Mouse (Mus musculus) layer of hippocampus, postnatal 36 days (tissue): ENCODE results near the gene Gas2l1. TPM values are rescaled to one million over a fixed set of nuclear protein-coding genes. Genes with fewer than 3 reads are reported as not detected.
A peak's percentile ranks its signal among the peaks of the same experiment; 100 is the strongest.
"Not testable (repeated sequence)": the region's sequence is repeated elsewhere in the genome, so short reads cannot be mapped to it uniquely, and the experiment has no call there.

Experiments used
- DNase-seq, 2 experiments: peaks; one replicate each; pipeline ENCODE4 v3.0.0; 2022
- total RNA-seq, 2 experiments: library from RNA; stranded (reverse); gene quantifications; 2 replicates each; pipeline ENCODE4 v1.2.3; 2021

Gene Gas2l1
- total RNA-seq = 100 to 1,000 TPM in 1 of 2 experiments, 10 to 100 TPM in 1; 95.7 to 104 TPM

DNA sequence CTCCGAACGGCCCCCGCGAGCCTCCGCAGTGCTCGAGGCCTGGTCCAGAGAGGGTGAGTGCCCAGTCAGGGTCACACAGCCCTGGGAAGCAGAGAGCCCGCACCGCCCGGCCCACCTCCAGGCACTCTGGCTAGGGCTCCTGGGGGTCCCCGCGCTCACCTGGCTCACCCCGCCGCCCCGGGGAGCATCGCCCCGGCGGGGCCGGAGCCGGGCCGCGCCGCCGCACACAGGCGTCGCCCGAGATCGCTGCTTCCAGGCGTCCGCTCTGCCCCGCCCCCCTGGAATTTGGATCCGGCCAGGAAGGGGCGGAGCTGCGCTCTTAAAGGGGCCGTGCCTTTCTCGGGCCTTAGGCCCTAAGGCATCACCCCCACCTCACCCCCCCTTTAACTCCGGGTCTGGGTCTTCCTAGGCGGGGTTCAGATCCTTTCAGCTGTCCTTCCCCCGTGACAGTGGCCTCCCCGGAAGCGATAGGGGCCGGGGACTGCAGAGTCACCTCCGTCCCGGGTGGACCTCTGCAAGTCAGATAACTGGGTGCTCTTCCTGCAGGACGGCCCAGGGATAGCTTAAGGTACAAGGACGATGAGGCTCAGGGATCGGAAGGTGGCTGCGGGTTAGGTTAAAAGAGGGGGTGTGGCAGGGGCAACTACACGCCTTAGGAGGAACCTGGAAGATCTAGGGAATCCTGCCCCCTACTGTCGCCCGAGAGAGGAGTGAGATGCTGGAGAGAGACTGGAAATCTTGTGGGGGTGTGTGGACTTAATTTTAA is at the start of gene Gas2l1:
Gas2l1 (minus strand) TSS at position 272 of the 766 bp plus-strand sequence.
- peak; percentile 84 to 88 for DNase-seq

DNA sequence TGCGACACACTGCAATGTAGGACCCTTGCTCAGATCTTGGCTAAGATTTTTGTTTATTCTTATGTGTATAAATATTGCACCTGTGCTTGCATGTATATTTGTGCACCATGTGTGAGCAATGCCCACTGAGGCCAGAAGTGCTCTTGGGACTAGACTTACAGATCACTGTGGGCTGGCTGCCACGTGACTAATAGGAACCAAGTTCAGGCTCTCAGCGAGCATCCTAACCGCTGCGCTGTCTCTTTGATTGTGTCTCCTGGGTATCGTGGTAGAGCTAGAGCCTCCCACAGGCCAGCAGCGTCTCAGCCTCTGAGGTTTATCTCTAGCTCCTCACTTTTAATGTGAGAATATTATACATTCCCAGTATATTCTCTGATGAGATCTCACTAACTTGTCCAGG is 48.5 kb upstream of the Gas2l1 start:
- no peak for DNase-seq

DNA sequence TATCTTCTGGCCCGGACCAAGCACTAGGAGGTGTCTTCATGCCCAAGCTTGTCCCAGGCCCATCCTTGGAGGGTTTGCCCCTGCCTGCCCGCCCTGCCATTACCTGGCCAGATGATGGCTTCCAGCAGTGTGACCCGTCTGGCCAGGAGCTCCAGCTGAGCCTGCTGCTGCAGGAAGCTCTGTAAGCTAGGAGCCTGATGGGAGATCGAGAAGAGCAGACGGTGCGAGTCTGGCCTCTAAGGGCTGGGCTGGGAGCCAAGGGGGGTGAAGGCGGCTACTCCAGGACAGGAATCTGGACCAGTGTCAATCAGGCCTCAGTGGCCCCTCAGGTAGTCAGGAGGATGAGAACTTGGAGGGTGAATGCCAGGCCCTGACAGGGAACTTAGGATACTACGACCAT is 44.3 kb upstream of the Gas2l1 start:
- no peak for DNase-seq

DNA sequence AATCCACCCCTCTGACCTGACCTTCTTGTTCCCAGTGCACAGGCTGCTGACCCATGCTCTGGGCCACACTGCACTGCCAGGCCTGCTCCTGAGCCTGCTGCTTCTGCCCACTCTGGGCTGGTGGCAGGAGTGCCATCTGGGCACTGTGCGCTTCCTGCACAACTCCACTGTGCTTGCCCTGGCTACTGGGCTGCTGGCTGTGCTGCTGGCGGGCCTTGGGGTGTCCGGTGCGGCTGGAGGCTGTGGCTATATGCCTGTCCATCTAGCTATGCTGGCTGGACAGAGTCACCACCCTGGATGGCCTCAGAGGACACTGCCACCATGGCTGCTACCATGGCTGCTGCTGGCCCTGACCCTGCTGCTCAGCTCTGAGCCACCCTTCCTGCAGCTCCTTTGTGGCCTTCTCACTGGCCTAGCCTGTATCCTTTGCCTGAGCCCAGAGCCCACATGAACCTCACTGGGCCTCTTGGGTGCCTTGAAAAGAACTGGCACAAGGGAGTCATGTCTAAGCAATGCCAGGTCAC is 38.9 kb upstream of the Gas2l1 start:
- DNase-seq = no peak

DNA sequence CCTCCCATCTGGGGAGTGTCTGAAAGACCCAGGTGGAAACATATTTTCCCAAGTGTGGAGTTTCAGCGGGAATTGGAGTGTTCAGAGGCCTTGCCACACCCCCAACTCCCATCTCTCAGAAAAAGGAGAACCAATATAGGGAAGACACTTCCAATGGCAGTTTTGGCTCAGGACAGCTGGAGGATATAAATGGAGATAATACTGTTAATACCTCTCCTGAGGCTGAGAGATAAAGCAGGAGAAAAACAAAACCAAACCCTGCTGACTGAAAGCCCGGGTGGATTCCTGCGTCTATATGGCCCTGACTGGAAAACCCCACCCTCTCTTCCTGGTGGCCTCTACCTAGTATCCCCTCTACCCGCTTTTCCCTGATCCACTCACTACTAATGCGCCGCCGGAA is 37.3 kb upstream of the Gas2l1 start:
- no peak for DNase-seq

DNA sequence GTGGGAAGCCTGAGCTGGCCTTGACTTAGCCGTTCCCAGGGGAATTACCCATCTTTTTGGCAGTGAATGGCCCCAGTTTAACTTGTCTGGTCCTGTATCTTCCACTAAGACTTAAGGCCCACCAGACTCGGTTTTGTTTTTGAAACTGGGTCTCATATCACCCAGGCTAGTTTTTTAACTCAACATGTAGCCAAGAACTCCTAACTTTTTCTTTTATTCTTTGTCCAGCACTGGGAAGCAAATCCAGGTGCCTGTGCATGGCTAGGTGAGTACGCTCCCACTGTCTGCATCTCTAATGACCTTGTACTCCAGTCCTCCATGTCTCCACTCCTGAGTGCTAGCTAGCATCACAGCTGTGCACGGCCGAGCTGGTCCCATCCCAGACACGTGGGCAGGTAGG is 36.5 kb upstream of the Gas2l1 start:
- DNase-seq = no peak

DNA sequence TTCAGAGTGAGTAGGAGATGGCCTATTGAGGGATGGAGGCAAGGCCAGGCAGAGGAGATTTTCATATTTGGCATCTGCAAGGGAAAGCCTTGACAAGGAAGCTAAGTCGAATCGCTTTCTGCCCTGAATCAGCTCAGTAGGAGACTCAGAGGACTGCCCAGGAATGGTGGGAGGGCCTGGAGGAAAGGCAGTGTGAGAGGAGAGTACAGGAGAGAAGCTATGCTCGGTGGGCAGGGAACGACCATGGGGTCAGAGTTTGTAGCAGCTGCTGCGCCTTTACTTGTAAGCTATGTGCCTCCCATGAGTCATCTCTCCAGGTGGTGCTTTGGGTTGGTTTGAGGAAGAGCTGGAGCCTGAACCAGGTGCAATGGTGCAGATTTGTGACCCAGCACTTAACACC is 35.7 kb upstream of the Gas2l1 start:
- no peak for DNase-seq

DNA sequence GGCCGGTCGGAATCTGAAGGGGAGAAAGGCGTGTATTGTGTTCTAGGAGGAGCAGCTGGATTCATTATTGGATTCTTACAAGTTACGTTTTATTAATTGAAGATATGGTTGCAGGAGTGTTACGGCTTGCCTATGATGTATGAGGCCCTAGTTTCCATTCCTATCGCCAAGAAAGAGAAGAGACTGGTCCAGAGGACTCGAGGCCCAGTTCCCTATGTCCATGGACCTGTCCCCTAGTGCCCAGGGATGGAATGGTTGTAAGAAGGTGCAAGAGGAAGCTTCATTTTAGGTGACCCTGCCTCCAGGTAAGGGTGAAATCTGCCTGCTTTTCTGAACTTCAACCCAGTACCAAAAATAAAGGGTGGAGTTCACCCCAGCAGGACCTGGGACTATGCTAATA is 35.2 kb upstream of the Gas2l1 start:
- no peak for DNase-seq

DNA sequence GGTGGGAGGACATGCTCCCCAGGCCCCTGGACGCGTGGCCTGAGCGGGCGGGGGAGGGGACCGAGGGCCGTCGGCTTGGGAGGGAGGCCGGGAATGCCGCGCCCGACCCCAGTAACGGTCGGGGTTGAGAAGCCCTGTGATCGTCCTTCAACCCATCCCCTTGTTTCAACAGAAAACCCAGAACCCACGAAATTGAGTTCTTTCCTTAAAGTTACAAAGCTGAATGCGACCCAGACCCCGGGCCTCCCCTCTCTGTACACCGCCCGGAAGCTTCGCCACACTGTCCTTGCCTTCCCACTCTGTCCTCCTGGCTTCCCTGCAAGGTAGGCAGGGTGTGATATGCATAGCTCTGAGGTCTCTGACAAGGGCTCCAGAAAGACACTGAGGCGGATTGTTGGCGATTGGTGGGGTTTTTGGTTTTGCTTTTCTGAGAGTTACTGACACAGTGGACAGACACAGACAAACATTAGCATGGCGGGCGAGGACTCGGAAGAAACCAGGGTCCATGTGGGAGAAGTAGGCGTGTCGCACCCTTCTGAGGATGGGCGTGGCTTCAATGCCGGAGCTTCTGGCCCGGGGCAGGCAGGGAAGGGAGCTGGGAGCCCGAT is 34.6 kb upstream of the Gas2l1 start:
- DNase-seq = peak; percentile 71 to 75

DNA sequence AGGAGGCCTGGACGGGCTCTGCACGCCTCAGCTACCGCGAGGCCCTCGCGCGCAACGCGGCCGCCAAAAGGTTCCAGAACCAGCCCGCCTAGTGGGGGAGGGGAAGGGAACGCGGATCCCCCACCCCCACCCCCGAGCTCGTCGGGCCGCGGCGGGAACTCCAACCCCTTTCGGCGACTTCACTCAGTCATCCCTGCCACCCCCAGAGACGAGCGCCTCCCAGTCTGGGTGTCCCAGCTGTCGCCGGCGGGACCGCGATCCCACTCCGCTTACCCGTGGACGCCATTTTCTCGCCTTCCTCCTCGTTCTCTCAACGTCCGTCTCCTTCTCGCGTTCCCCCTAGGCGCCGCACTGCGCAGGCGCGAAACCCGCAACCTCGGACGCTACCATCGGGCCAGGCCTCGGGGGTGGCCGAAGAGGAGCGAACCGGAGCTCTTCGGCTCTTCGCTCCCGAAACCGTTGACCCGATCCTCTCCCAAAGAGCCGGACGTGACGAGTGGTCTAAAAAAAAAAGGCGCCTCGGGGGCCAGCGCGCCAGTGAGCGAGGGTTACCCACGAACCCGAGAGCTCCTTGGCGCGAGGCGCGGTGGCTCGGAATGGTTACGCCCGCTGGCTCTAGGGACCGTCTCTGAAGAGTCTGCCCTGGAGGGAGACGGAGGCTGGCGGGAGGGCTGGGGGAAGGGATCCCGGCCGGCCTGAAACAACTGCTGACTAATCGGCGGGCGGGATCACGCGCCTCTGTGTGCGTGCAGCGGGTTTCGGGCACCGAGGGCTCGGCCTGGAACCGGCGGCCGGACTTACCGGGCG is 33.8 kb upstream of the Gas2l1 start, which contains the start of the genes Rhbdd3 and Ewsr1:
Rhbdd3 (plus strand) TSS at position 191 of the 807 bp plus-strand sequence.
Ewsr1 (minus strand) TSS at position 531 of the 807 bp plus-strand sequence.
- peak; percentile 98 for DNase-seq

DNA sequence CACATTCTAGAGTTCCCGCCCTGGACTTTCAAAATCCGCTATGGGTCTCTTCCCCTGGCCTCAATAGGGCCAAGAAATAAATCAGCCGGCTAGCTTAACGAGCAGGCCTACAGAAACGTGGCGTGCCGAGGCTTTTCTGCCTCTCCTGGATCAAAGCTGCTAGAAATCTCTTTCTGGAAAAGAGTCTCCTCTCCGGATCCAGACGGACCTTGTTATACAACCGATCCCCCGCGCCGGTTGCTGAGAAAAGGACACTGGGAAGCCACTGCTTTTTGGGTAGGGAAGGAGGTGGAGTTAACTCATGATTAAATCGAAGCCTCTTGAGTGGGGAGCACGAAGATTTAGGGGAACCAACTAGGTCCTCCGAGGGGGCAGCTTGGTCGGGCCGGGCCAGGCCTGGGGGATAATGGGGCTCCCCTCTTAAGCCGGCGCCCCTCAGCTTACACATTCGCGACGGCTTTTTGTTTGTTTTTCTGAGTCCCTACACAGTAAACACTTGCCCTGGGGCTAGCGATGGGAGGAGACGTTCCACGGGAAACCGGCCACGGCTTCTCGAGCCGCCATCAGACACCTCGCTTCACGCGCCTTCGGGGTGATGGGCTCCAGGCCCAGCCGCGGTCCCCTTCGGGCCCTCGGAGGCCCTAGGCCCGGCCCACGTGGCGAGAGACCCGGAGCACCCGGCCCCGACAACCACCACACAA is 33.1 kb upstream of the Gas2l1 start:
- DNase-seq = peak; percentile 57 to 67

DNA sequence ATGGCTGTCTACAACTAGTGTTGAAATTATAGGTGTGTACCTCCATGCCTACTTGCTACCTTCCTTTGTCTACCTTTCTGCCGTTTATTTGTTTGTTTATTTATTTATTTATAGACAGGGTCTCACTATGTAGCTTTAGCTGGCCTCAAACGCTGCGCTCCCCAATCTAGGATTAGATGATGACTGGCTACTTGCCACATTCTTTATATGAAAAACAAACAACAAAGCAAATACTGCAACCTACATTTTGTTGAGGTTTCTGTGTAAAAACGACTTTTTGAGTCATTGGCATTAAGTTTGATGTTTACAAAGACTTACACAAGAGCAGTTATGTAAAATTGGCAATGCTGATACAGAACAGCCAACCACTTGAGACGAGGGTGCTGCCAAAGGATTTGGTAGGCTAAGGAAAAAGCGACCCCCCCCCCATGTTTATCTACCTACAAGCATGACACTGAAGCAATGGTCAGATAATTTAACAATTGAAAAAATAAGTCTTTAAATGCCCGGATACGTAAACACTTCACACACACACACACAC is 31.4 kb upstream of the Gas2l1 start:
- no peak for DNase-seq

DNA sequence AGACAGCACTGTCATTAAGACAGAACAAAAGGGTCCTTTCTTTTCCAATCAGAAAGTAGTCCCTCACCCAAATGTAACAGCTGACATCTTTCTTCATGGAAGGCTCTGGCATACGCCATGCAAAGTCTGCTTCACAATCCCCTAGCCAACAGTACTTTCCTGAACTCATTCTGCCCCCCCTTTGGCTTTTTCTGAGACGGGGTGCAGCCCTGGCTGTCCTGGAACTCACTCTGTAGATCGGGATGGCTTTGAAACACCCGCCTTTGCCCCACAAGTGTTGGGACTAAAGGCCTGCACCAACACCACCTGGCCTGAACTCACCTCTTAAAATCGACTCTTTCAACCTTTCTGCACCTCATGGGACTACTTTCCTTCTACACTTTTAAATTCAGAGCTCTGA is 30.8 kb upstream of the Gas2l1 start:
- DNase-seq = no peak

DNA sequence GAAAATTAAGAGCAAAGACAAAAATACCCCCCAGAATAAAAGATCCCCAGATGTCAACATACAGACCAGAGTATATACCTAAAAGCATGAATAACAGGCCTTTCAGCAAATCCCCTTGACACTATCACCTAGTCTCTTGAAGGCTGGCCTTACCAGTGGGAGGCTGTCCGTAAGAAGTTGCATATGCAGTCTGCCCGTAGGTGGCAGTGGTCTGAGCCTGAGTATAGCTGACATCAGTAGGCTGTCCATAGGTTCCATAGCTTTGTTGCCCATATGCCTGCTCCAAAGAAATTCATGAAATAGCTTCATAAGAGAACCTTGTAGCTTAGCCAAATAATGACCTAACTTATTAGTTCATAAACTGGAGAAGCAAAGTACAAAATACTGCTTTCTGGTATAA is 26.6 kb upstream of the Gas2l1 start:
- DNase-seq = no peak

DNA sequence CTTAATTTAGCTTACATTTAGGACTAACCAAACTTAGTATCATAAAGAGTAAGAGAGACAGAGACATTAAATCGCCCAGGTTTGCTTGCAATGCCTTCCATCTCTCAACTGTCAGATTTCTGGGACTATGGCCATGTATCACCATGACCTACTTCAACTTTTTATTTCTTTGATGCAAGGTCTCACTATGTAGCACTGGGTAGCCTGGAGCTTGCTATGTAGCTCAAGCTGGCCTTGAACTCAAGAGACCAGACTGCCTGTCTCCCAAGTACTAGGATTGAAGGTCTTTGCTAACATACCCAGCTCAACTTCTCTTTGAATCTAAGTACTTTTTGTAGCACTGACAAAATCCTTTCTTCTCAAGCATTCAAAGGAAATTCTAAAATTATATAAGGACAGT is 24.0 kb upstream of the Gas2l1 start:
- no peak for DNase-seq

DNA sequence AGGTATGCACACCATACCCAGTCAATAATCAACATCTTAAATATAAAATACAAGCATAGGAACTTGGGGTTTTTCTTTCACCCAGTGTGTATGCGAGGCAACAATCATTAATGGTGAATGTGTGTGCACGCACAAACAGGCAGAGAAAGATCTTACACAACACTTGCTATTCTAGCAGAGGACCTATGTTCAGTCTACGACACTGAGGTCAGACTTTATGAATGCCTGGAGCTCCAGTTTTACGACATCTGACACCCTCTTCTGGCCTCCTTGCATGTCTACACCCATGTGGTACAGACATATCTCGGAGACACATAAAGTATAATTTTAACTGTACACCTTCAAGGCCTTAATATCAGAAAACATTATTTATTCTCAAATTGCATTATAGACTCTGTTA is 11.7 kb upstream of the Gas2l1 start:
- DNase-seq = not testable (repeated sequence)

DNA sequence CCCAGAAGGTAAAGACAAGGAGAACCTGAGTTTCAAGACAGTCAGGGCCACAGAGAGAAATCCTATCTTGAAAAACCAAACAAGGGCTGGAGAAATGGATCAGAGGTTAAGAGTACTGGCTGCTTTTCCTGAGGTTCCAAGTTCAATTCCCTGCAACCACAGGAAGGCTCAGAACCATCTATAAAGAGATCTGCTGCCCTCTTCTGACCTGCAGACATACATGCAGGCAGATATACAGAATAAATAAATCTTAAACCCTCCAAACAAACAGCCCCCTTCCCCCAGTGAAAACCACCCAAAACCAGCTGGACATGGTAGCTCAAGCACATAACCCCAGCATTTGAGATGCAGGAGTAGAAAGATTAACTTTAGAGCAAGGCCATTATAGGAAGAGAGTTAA is 10.6 kb upstream of the Gas2l1 start:
- no peak for DNase-seq

DNA sequence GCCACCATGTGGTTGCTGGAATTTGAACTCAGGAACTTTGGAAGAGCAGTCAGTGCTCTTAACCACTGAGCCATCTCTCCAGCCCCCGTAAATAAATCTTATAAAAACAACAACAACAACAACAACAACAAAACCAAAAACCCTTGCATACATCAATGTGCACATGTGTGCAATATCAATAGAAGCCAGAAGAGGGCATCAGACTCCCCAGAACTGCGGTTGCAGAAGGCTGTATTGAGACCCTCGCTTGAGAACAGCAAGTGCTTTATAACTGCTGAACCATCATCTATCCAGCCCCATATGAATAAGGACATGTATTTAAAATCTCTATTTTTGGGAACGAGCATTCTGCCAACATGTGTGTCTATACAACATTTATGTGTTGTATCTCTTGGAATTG is 9.8 kb upstream of the Gas2l1 start:
- DNase-seq = no peak

DNA sequence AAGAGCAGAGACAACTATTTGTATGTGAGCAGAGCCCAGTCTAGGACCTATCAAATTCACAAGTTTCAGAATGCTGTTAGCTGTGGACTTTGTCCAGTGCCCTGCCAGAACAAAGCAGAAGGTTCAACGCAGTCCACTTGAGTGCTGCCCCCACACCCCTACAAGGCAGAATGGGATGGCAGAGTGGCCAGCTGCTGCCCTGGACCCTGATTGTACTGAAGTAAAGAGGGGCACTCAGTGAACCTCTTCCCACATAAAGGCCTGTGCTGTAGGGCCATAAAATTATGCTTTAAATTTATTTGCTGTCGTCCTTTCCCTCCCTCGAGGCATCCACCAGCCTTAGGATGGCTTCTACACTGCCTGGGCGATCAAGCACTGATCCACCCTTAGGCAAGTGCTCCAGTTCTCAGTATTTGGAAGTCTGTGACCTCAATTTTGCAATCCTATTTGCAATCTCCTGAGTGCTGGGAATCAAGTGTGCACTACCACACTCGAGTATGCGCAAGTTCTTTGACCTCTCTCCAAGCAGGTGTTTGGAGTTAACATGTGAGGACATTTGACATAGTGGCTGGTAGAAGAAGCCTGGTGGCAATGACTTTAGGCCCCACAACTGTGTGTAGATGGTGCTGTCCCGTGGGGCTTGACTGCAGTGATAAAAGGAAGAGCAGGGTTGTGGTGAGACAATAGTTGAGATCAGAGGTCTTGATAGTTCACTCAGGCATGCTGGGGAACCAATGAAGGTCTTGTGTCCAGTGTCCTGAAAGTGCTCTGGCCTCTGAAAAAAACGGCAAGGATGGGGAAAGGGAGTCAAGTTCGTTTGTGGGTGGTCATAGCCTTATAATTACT is 3.2 kb upstream of the Gas2l1 start:
- DNase-seq = no peak

DNA sequence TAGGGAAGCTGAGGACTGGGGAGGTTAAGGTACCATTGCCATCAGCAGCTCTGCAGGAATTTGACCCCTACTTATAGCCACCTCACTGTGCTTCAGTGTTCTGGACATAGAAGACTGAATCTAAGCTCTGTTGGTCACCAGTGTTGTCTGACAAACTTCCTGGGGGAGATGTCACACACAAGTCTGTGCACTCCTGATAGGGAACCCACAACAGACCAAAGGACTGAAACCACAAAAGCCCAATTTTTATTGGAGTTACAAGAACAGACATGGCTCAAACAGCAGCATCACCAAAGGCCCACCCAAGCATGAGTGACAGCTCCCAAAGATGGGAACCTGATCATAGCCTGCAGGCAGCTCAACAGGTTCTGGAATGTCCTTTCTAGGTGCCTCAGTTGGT is 1.9 kb upstream of the Gas2l1 start:
- DNase-seq = no peak
